Mouse (Mus musculus): ENCODE measurements around the gene Fam221a.
"Not testable (repeated sequence)": the region's sequence is repeated elsewhere in the genome, so short reads cannot be mapped to it uniquely, and the experiment has no call there.

The Fam221a gene

GRCm38 (mm10) chr6:49394276-49394675, 26.7 kb downstream of the Fam221a start:
- DNase-seq (ENCODE audit: low spot score in 2 of 2) = no peak

- no peak for DNase-seq (ENCODE audit: low spot score in 2 of 2)
Measured at GRCm38 (mm10) chr6:49395316-49395715, 27.8 kb downstream of the Fam221a start, which contains the start of gene Stk31. TSS of gene Stk31 (plus strand) at chr6:49395604.

- no peak for DNase-seq (ENCODE audit: low spot score in 2 of 2)
Measured at GRCm38 (mm10) chr6:49397466-49397865, 29.9 kb downstream of the Fam221a start.

- no peak for DNase-seq (ENCODE audit: low spot score in 2 of 2)
Measured at GRCm38 (mm10) chr6:49398365-49398764, 30.8 kb downstream of the Fam221a start.

- DNase-seq (ENCODE audit: low spot score in 2 of 2) = no peak
Measured at GRCm38 (mm10) chr6:49410830-49411229, 43.3 kb downstream of the Fam221a start.

GRCm38 (mm10) chr6:49412967-49413366, 45.4 kb downstream of the Fam221a start:
- DNase-seq (ENCODE audit: low spot score in 2 of 2) = not testable (repeated sequence)

- DNase-seq (ENCODE audit: low spot score in 2 of 2) = no peak
Measured at GRCm38 (mm10) chr6:49415971-49416370, 48.4 kb downstream of the Fam221a start.

GRCm38 (mm10) chr6:49437306-49437705, 69.8 kb downstream of the Fam221a start:
- no peak for DNase-seq (ENCODE audit: low spot score in 2 of 2)
